Mouse (Mus musculus) ES-Bruce4 (cell line): ENCODE measurements at regions not wholly inside any gene's neighbourhood (a gene's known extent, or its start where the extent isn't known, plus 50 kb on each side); places are given as distances from the start of the nearest gene placed in this dataset.

Source experiments
- H3K27ac ChIP-seq: 2 replicates; pipeline ENCODE4 v1.5.1; 2012; ENCODE audit warnings: low read length, inconsistent platforms; ENCODE audit not compliant: insufficient read depth
- H3K27me3 ChIP-seq: 2 replicates; pipeline ENCODE4 v1.6.1; 2012; ENCODE audit warnings: mild to moderate bottlenecking, low read length, inconsistent platforms; ENCODE audit not compliant: control insufficient read depth, poor library complexity, insufficient read depth, severe bottlenecking
- H3K36me3 ChIP-seq: 2 replicates; pipeline ENCODE4 v1.6.1; 2012; ENCODE audit warnings: inconsistent platforms, mild to moderate bottlenecking, low read length, moderate library complexity; ENCODE audit not compliant: control insufficient read depth, poor library complexity, insufficient read depth, severe bottlenecking
- H3K4me1 ChIP-seq: one replicate; pipeline ENCODE4 v1.8.1; 2011; ENCODE audit warnings: low read length; ENCODE audit not compliant: control insufficient read depth, insufficient read depth
- H3K4me3 ChIP-seq: 2 replicates; pipeline ENCODE4 v1.5.1; 2011; ENCODE audit warnings: low read depth, mild to moderate bottlenecking, low read length
- H3K9ac ChIP-seq: 2 replicates; pipeline ENCODE4 v1.6.1; 2012; ENCODE audit warnings: low read depth, mild to moderate bottlenecking, inconsistent platforms; ENCODE audit not compliant: poor library complexity, severe bottlenecking
- H3K9me3 ChIP-seq: replicated peaks from 2 replicates; pipeline ENCODE4 v1.6.1; 2012; ENCODE audit warnings: mild to moderate bottlenecking, low read length, inconsistent platforms; ENCODE audit not compliant: control insufficient read depth, poor library complexity, insufficient read depth, severe bottlenecking
- CTCF ChIP-seq: IDR thresholded peaks from one replicate; pipeline ENCODE4 v1.8.1; 2011; ENCODE audit warnings: low read depth, low read length
- EP300 ChIP-seq: IDR thresholded peaks from 2 replicates; pipeline ENCODE4 v1.6.1; 2011; ENCODE audit warnings: low read depth, low read length; ENCODE audit not compliant: insufficient read depth
- POLR2A ChIP-seq: IDR thresholded peaks from one replicate; pipeline ENCODE4 v1.8.1; 2011; ENCODE audit warnings: low read length; ENCODE audit not compliant: insufficient read depth

DNA sequence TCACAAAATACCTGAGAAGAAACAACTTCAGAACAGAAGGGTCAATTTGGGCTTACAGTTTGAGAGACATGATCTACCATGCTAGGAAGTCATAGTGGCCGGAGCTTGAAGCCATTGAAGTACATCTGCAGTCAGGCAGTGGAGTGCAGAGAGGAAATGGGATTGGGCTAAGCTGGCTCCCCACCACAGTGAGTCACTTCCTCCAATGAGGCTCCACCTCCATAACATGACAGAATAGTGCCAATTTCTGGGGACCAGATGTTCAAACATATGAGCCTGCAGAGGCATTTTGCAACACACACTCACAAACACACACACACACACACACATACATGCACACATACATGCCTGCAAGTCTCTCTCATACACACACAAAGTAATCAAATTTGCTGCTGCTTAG is 93.7 kb upstream of the Ppp1r26 start:
- Histone ChIP-seq H3K9ac (no peak overlapping the region), H3K27me3 (no peaks in the 10 kb centered on the region), H3K9me3 (no peaks in the 10 kb centered on the region), H3K4me3 (no peak overlapping the region), H3K36me3 (no peaks in the 10 kb centered on the region), H3K4me1 (no peaks in the 10 kb centered on the region), H3K27ac (no peak overlapping the region)
- TF ChIP-seq CTCF (no peak), POLR2A (no peak)

DNA sequence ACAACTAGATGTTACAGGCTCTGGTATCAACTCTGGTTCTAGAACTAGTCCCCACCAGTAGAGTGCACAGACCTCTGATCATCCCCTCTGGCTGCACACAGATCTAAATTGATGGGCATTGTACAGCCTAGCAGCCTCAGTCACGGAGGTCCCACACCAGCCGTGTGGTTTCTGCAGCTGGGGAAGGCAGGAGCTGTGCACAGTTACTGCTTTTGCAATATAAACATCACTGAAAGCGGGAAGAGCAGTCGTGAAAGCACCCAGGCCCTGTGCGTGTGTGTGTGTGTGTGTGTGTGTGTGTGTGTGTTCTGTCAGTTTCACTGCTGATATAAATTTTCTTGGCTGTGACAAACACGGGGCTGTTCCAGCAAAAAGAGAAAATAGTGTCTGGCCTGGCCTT is 84.4 kb upstream of the Ppp1r26 start:
- Histone ChIP-seq H3K4me1 (no peaks in the 10 kb centered on the region), H3K4me3 (no peak overlapping the region), H3K36me3 (no peaks in the 10 kb centered on the region), H3K27ac (no peak overlapping the region), H3K9ac (no peak overlapping the region), H3K9me3 (no peaks in the 10 kb centered on the region), H3K27me3 (no peaks in the 10 kb centered on the region)
- TF ChIP-seq CTCF (no peak), EP300 (no peak), POLR2A (no peak)

- TF ChIP-seq POLR2A = no peak
- TF ChIP-seq EP300 = no peak
- TF ChIP-seq CTCF = no peak
- H3K4me1 ChIP-seq = no peaks in the 10 kb centered on the region
- H3K4me3 ChIP-seq = no peak overlapping the region
- no peaks in the 10 kb centered on the region for H3K27me3 ChIP-seq
- no peak overlapping the region for H3K27ac ChIP-seq
- H3K9me3 ChIP-seq = no peaks in the 10 kb centered on the region
- H3K36me3 ChIP-seq = no peaks in the 10 kb centered on the region
- H3K9ac ChIP-seq = no peak overlapping the region
Measured at GRCm38 (mm10) chr2:28364623-28365022, 82.0 kb upstream of the Ppp1r26 start.

GRCm38 (mm10) chr2:28365756-28366155 is 80.8 kb upstream of the Ppp1r26 start:
- H3K36me3 ChIP-seq = no peaks in the 10 kb centered on the region
- no peak for TF ChIP-seq CTCF
- TF ChIP-seq POLR2A = no peak
- TF ChIP-seq EP300 = no peak
- no peaks in the 10 kb centered on the region for H3K9me3 ChIP-seq
- no peak overlapping the region for H3K9ac ChIP-seq
- H3K4me3 ChIP-seq = no peak overlapping the region
- H3K4me1 ChIP-seq = peaks cover 1% of the 10 kb centered on the region
- no peaks in the 10 kb centered on the region for H3K27me3 ChIP-seq
- H3K27ac ChIP-seq = no peak overlapping the region

DNA sequence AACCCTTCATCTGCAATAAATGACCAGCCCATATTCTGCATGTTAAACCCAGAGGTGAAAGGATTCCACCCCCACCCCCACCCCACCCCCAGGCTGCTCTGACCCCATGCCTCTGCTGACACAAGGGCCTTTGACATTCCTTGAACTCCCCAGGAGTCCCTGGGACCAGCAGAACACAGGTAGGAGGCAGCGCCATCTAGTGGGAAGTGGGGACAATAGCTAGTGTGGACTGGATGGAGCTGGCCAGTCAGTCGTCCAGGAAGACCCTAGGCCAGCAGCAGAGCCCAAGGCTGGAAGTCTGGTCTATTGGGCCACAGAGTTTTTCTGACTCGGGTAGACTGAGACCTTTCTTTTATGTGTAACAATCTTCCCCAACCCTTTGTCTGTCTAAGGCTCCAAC is 71.8 kb upstream of the Ppp1r26 start:
- no peaks in the 10 kb centered on the region for H3K27me3 ChIP-seq
- H3K9ac ChIP-seq = no peak overlapping the region
- H3K4me1 ChIP-seq = peaks cover 1% of the 10 kb centered on the region
- no peaks in the 10 kb centered on the region for H3K36me3 ChIP-seq
- no peak overlapping the region for H3K27ac ChIP-seq
- no peak for TF ChIP-seq EP300
- peak; percentile 96 for TF ChIP-seq CTCF
- no peak for TF ChIP-seq POLR2A
- H3K9me3 ChIP-seq = no peaks in the 10 kb centered on the region
- H3K4me3 ChIP-seq = no peak overlapping the region

- Histone ChIP-seq H3K27ac (no peak overlapping the region), H3K36me3 (no peaks in the 10 kb centered on the region), H3K4me1 (no peaks in the 10 kb centered on the region), H3K9ac (no peak overlapping the region), H3K27me3 (no peaks in the 10 kb centered on the region), H3K4me3 (no peak overlapping the region), H3K9me3 (no peaks in the 10 kb centered on the region)
- no peak for TF ChIP-seq CTCF
- TF ChIP-seq EP300 = no peak
- TF ChIP-seq POLR2A = no peak
Measured at GRCm38 (mm10) chr2:28377948-28378822, 68.4 kb upstream of the Ppp1r26 start.
